8 mouse cellular contexts compared by ENCODE assay signal in the genomic region with DNA sequence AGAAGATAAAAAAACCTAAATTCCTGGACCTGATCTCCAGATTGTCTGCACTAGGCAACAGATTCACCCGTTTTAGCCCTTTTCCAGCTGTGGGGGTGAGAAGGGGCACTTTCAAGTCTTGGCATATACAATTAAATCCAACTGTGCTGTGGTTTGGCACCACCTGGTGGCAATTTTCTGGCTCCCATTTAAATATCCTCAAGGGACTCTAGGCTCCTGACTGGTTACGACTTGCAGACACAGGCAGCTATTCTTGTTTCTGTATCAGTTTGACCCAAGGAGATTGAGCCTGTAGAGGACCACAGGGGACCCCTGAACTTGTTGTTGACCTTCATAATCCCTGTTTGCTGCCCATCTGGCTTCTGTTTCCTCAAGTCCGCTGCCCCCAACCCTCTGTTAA.
DNase-seq lines count a peak whose midpoint lies in the region; ATAC-seq and TF ChIP-seq lines count a peak whose summit lies in the region.

No protein-coding gene starts in this region.

- TF ChIP-seq POLR2A in cerebellum, adult 2 months (IDR thresholded peaks at IDR 0.05; ENCODE audit: borderline replicate concordance, insufficient read depth, low read length) = no peak

- H3K27me3 ChIP-seq in cerebellum, adult 2 months (ENCODE audit: control insufficient read depth, insufficient read depth, low read length) = no peaks in the 10 kb centered on the region
- H3K27me3 ChIP-seq in liver, postnatal 0 days (ENCODE audit: insufficient read depth, low read length) = no peaks in the 10 kb centered on the region

- peak; percentile 18; the same call in 1 of the 2 replicates for TF ChIP-seq CTCF in cerebellum, adult 2 months (IDR thresholded peaks at IDR 0.05; ENCODE audit: borderline replicate concordance, insufficient read depth, low read depth, low read length)
- peak; percentile 31; the same call in 1 of the 2 replicates for TF ChIP-seq CTCF in liver, postnatal 0 days (IDR thresholded peaks at IDR 0.05; ENCODE audit: low read depth)

- no peaks in the 10 kb centered on the region for H3K4me1 ChIP-seq in cerebellum, adult 2 months (ENCODE audit: control insufficient read depth, insufficient read depth, low read length)
- no peaks in the 10 kb centered on the region for H3K4me1 ChIP-seq in liver, postnatal 0 days (ENCODE audit: insufficient read depth)

- ATAC-seq in cerebellum, adult (ENCODE audit: insufficient number of reproducible peaks, low FRiP score, low TSS enrichment) = no peak
- no peak for ATAC-seq in liver, postnatal 0 days

- DNase-seq in cerebellum, adult 2 months = peak; percentile 22 to 34
- no peak for DNase-seq in liver, postnatal 0 days
- DNase-seq in liver = no peak
- DNase-seq in embryo, embryonic 10.5 days (ENCODE audit: low spot score) = peak; percentile 83
- DNase-seq in kidney, postnatal 4 days = peak; percentile 49 to 50
- peak; percentile 53 to 60 for DNase-seq in right cerebral cortex, postnatal 10 days (ENCODE audit: low spot score in 2 of 2)
- DNase-seq in c-Kit-positive CD71-positive TER-119-positive erythroid progenitor cells, embryonic 14.5 days (ENCODE audit: low spot score) = no peak

- no peak overlapping the region for H3K4me2 ChIP-seq in liver, postnatal 0 days (ENCODE audit: low read depth, low read length)

- H3K36me3 ChIP-seq in liver, postnatal 0 days (replicated peaks; ENCODE audit: insufficient read depth, low read length) = no peaks in the 10 kb centered on the region

- H3K4me3 ChIP-seq in cerebellum, adult 2 months (replicated peaks; ENCODE audit: insufficient read depth, low read depth, low read length) = no peak overlapping the region
- no peak overlapping the region for H3K4me3 ChIP-seq in liver, postnatal 0 days (ENCODE audit: low read depth, low read length)

- TF ChIP-seq EP300 in liver, postnatal 0 days (IDR thresholded peaks at IDR 0.05; ENCODE audit: low read depth) = no peak

- no peak overlapping the region for H3K27ac ChIP-seq in cerebellum, adult 2 months (ENCODE audit: insufficient read depth, low read length)
- H3K27ac ChIP-seq in liver, postnatal 0 days (ENCODE audit: low read depth) = no peak overlapping the region

- 30% methylated on average over 3 of the region's 3 CpGs for WGBS in cerebellum, adult 2 months
- 29% methylated on average over 3 of the region's 3 CpGs for WGBS in liver, postnatal 0 days (ENCODE audit: insufficient replicate concordance)

- H3K9ac ChIP-seq in liver, postnatal 0 days (replicated peaks) = no peak overlapping the region

- no peaks in the 10 kb centered on the region for H3K9me3 ChIP-seq in liver, postnatal 0 days (ENCODE audit: low read length)

Comparison
In these comparisons a context has a peak if more than half of its experiments do, and no peak if none do; other contexts are left out.
1. DNase-seq: peak in cerebellum, adult 2 months (2 of 2), embryo, embryonic 10.5 days (single experiment), kidney, postnatal 4 days (2 of 2) and right cerebral cortex, postnatal 10 days (2 of 2); none in liver, postnatal 0 days (single experiment), liver (single experiment) and c-Kit-positive CD71-positive TER-119-positive erythroid progenitor cells, embryonic 14.5 days (single experiment).